Mouse (Mus musculus) testis, postnatal 14 days (tissue): ENCODE data around the gene Prickle4.

Source experiments
- DNase-seq: peaks from one replicate; pipeline ENCODE4 v3.0.0; 2021; ENCODE audit warnings: low spot score

Gene Prickle4

DNA sequence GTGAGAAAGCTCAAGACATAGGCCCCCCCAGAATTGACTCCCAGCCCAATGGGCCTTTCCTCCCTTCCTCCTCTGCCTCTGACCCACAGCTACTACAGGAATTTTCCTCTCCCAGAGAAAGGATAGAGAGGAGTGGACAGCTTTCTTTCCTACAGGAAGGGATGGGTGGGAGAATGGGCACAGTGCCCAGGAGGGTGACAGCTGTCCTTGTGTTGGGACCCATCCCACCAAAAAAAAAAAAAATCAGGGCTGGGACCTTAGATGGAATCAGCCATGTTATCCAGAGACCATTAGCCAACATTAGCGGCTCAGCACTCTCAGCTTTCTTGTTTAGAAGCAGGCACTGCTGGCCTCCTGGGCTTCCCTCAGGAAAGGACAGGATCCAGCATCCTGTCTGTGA lies 11.7 kb upstream of the Prickle4 start:
- DNase-seq: no peak

DNA sequence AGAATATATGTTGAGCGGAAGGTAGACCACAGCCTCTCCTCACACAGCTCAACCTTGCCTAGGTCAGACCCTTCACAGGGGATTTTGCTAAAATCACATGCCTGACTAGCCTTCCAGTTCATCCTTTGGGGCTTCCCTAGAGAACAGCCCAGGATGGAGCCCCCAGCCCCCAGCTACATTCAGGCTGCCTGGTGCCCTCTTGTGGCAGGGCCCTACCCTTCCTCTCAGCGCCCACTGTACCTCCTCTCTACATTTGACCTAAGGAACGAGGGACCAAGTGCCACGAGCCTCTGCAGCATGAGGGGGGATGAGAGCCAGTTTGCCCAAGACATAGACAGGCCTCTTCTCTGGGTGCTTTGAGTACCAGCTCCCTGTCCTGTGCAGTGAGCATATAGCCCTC lies 10.2 kb upstream of the Prickle4 start:
- no peak for DNase-seq

DNA sequence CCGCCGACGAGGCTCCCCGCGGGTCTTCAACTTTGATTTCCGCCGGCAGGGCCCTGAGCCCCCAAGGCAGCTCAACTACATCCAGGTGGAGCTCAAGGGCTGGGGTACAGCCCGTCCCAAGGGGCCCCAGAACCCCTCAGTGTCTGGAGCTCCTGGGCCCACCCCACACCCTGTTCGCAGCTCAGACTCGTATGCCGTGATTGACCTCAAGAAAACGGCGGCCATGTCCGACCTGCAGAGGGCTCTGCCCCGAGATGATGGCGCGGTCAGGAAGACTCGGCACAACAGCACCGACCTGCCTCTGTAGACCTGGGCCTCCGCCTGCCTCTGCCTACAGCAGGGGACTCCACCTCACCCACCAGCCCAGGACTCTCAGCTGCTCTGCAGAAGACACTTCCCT lies 9.0 kb upstream of the Prickle4 start:
- no peak for DNase-seq

DNA sequence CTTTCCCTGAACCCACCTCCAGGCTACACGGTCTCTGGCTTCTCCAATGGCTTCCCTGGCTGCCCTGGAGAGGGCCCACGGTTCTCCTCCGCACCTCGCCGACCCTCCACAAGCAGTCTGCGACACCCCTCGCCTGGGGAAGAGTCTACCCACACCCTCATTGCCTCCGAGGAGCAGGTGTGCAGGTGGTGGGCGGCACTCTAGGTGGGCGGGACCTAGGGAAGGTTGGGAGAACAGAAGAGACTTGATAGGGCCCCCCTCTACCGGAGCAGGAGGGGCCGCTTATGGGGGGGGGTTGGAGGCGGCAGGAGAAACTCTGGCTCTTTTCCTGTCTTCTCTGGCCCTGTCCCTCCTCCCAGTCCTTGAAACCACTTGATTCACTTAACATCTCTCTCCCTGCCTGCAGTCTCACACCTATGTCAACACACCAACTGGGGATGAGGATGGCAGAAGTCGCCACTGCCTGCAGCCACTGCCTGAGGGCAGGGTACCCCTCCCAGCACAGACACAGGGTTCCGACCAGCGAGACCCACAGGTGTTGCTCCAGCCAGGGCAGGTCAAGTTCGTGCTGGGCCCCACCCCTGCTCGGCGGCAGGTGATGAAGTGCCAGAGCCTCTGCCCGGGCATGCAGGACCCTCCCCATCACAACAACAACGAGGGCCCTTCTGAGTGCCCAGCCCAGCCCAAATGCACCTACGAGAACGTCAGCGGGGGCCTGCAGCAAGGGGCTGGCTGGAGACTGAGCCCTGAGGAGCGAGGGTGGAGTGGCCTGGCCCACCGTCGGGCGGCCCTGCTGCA lies 8.2 kb upstream of the Prickle4 start:
- DNase-seq: no peak

DNA sequence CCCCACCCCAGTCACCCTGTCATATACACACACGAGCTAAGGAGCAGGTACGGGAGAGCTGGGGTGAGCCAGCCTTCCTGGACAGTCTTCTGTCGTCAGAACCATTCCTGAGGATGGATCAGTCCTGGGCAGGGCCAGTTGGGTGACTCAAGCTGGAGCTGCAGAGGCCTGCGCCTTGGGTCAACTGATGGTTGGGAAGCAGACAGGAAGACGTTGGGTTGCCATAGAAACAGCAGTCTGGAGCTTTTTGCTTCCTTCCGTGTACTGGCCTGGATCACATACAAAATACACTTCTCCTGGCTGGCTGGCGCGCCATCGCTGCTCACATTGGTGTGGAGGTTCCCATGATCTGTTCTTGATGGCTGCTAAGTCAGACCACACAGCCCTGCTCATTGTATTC lies 7.3 kb upstream of the Prickle4 start:
- no peak for DNase-seq

DNA sequence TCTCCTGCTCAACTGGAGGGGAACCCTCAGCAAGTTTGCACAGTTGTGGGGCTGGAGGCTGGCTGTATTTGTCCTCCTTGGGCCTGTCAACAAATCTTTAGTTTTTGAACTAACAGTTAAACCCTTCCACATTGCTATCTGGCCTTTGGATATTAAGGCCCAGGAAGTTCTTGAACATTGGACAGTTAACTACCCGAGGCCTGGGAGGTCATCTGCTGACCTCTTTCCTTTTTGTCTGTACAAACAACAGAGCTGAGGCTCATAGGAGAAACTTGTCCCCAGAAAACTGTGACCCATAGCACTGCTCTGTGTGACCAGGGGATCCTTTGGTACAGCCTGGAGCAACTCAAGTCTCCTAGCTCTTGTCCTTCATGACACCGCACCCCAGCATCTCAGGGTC lies 4.5 kb upstream of the Prickle4 start:
- DNase-seq: no peak

DNA sequence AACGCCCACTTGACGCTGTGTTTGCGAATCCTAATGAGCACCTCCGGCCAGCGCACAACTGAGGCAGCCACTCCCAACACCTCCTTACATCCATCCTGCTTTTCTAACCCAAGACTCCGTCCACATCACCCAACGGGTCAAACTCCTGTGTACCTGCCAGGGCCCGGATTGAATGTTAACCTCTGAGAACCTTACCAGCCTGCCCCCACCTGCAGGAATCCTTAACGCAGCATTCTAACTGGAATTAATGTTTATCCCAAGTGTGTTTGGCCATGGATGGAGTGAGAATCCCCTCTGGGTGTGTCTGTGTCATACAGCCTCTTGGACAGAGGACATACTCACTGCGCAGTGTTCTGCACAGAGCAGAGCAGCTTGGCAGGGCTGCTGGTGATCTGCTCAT lies 3.6 kb upstream of the Prickle4 start:
- DNase-seq: no peak

DNA sequence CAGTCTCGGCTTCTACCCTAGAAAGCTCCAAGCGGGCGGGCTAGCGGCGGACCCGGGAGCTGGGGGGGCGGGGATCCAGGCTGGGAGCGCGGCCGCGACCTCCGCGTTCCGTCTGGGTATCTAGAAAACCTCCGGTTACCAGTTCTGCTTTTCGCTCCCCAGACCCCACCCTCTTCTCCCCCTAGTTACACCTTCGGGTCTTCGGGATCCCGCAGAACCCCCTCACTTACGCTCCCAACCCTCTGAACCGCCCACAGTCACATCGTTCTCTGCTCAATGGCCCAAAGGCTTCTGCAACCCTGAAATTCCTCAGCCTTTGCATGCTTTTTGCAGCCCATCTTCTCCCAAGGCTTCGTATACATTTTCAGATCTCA lies 788 bp upstream of the Prickle4 start:
- no peak for DNase-seq

DNA sequence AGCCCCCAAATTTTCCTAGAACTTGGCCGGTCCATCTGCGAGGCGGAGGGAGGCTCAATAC lies 264 bp downstream of the Prickle4 start, which contains the start of gene Gm21981:
Gene Gm21981, minus strand, starts transcription at position 14 of the 61 bp plus-strand sequence.
- no peak for DNase-seq

DNA sequence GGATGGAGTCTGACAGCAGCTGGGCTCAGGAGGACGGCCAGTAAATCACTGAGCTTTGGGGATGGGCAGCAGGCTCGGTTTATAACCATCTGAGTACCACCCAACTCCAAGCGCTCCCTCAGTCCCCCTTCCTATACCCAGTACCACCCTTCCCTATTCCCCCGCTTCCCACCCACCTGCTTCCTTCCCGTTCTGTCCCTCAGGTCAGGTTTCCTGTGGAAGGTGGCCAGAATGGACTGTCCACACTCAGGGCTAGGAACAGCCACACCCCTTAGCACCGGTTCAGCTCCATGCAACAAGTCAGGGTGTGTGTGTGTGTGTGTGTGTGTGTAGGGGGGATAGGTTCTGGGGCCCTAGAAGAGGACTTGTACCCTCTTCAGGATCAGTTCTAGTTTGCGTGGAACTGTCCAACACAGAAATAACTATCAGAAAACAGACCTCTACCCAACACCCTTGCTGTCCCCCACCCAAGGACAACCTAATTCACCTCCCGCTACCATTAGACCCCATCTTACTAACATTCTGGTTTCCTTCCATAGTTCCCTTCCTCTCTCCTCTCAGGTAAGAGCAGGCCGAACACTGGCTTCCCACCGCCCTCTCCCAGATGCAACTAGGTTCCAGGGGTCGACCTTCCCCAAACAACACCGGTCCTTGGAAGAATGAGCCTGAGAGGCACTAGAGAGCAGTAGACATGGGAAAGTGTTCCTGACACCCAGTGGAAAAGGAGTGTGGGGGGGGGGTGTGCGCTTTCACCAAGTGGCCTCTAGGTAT lies 680 bp downstream of the Prickle4 start:
- no peak for DNase-seq

DNA sequence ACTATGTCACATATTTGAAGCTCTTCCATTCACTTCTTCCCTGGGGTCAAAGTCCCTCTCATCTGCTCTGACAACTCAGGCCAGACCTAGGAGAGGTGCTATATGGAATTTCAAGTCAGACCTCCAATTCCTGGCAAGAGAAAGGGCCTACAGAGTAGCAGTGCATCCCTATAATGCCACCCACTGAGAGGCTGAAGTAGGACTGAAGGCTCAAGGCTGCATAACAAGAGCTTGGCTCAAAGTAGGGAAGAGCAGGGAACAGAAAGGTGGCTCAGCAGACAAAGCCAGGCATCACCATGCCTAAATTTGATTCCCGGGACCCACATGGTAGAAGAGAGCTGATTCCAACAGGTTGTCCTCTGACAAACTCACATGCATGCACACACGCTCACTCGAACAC lies 2.9 kb downstream of the Prickle4 start:
- no peak for DNase-seq

DNA sequence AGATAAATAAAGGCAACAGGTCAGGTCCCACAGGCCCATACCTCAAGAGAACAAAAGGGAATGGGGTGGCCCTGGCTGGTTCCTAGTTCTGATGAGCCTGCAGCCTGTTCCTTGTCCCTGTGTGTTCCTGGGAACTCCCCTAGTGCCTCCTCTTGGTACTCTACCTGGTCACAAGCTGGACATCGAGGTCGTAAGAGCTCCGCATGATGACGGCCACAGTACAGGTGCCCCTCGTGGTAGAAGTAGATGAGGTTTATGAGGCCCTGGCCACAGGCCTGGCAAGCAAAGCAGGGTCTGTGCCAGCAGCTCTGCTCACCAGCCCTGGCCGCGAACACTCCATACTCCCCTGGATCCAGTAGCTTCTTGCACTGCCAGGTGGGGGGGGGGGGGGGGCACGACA lies 4.6 kb downstream of the Prickle4 start:
- no peak for DNase-seq

DNA sequence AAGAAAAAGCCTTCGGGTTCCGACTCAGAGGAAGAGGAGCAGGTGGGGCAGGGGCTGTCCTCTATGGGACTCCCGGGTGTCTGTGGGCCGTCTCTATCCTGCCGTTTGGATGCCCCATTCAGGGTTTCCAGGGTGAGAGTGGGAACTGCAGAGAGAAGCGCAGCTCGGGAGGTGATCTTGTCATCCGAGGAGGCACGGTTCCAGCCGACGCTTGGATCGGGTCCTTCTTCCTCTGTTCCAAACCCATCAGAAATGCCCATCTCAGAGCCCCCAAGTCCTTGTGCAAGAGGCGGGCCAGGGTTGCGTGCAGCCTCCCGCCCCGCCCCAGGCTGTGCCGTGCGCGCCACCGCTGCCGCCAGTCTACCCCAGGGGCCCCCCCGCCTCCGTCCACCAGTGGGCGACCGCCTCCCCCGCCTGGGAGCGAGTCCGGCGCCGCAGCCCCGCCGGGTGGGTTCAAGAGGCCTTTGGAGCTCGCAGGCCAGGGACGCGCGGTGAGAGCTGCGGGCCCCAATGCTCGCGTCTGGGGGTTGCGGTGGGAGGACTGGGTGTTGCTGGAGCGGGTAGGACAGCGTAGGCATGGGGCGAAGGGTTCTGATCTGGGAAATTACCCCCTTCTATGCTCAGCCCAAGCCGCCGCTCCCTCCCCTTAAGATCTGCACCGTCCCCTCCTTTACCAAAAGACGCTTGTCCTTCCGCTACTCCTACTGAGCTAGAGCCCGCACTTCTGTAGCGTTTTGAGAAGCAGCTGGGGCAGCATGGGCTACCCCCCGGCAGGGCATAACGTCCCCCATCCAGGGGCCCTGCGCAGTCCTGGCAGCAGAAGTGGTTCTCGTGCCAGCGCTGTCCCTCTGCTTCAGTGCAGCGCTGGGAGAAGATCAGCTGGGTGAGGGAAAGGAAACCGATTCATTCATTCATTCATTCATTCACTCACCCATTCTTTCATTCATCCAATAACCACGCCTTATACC lies 5.6 kb downstream of the Prickle4 start, which contains the start of gene Frs3:
Gene Frs3, plus strand, starts transcription at position 423 of the 968 bp plus-strand sequence.
- DNase-seq: peak; percentile 54

DNA sequence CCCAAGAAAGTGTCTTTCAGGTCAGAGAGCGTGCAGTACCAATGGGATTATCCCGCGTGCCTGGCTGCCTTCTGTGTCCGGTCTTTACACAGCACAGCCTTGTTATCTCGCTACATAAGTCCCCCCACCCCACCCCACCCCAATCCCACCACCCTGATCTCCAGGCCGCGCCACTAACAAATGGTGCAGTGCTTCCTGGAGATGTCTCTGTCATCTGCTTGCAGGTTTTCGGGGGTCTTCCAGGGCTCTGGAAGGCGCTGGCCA lies 6.3 kb downstream of the Prickle4 start, which contains the start of gene Tomm6:
Gene Tomm6, minus strand, starts transcription at position 43 of the 264 bp plus-strand sequence.
- DNase-seq: no peak

DNA sequence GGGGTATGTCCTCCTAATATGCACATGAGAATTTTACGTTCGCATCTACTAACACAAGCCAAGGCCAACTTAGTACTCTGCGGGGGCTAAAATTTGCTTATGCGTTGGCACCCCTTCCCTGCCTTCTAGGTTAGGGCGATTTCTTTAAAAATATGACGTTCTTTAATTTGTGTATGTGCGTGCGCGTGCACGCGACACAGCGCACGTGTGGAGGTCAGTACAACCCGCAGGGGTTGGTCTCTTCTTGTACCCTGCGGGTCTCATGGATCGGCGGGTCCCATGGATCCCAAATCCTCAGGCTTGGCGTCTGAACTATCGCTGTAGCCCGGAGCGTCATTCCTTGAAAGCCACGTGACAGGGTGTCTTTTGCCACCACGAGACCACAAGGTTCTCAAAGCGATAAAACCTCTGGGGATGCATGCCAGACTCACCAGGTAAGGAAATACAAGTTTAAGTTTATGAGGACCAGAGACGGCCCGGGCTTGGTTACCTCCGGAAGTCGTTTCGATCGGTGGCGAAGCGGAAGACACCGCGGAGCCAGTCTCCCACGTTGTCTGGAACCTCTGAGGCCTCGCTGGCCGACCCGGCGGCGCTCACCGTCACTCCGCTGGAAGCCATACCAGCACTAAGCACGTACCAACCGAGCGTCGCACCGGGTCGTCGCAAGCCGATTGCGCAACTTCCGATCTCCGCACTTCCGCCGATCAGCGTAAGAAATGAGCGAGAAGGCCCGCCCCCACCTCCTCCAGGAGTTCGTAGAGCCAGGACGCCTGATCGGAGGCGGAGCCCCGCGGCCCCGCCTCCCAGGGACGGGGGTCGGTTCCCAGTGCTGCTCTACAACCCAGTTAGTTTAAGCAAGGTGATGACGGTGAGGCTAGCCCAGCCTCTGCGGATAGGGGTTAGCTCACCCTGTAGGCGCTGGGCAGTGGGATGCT lies 6.9 kb downstream of the Prickle4 start:
- peak; percentile 93 for DNase-seq

DNA sequence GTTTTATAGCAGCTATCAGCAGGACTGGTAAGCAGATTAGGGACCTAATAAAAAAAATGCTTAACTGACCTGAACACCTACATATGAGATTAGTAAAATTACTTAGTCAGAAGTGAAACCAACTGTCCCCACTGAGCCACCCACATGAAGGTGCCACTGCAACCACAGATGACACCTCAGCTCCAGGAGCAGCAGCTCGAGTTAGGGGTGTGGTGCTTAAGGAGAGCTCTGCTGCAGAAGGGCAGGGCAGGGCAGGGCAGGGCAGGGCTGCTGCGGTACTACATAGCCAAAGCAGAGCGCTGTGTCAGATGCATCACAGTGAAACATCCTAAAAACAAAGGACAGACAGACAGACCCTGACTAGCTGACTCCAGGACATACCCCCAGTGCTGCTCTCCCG lies 11.7 kb downstream of the Prickle4 start:
- DNase-seq: no peak

DNA sequence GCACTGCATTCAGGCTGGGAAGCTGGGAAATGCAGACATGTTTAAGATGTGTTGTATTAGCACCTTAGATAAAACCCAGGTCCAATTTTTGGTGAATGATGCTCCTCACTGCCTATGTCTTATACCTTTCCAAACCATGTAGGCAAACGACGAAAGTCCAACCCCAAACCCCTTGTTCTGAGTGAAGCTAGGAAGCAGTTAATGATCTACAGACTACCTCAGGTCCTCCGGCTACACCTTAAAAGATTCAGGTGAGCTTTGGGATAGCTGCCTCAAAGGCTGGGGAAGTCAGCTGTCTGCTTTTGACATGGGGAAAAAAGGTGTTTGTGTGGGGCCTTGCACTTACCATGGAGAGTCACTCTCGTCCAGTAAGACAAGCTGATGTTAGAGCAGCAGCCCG lies 15.8 kb downstream of the Prickle4 start:
- DNase-seq: no peak

DNA sequence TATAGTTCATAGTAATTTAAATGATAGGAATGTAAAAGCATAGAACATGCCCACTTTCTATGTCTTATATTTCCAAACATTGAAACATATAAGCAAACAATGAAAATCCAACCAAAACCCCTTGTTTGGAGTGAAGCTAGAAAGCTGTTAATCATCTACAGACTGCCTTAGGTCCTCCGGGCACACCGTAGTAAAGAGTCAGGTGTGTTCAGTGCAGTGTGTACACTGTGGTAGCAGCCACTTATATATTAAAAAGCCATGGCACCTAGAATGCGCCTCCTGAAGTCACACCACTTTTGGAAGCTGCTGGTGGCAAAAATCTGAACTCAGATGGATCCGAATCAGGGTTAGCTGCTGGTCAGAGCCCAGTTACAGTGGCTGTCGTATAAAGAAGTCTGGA lies 16.3 kb downstream of the Prickle4 start:
- DNase-seq: no peak

DNA sequence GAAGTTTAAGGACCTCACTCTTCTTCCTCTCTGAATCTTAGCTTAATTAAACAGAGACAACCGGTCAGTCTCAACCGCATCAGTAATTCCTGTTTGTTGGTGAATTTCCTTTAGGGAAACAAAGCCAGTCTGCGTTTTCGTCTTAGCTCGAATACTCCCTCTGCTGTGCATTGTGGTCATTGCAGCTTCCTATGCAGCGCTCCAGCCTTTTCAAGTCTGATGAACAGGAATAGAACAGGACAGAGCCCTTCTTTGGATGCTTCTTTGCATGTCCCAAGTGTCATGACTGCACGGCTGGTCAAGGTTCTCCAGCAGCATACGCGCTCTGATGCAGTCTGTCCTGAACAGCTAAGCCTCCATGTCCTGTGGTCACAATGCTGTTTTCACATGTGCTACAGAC lies 18.0 kb downstream of the Prickle4 start:
- DNase-seq: no peak

DNA sequence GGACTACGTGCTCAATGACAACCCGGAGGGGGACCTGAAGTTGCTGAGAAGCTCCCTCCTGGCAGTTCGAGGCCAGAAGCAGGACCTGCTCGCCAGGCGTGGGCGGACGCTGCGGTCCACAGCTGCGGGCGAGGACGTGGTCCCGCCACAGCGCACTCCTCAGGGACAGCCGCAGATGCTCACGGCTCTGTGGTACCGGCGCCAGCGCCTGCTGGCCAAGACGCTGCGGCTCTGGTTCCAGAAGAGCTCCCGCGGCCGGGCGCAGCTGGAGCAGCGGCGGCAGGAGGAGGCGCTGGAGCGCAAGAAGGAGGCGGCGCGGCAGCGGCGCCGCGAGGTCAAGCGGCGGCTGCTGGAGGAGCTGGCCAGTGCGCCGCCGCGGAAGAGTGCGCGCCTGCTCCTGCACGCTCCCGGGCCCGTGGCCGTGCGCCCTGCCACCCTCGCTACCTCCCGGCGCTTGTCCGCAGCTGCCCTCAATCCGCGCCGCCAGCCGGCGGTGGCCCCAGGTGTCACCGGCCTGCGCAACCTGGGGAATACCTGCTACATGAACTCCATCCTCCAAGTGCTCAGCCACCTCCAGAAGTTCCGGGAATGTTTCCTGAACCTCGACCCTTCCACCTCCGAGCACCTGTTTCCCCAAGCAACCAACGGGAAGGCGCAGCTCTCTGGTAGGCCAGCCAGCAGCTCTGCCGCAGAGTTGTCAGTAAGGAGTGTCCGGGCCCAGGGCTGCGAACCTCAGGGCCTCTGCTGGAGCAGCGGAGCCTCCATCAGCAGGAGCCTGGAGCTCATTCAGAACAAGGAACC lies 22.0 kb downstream of the Prickle4 start:
- DNase-seq: peak; percentile 65

DNA sequence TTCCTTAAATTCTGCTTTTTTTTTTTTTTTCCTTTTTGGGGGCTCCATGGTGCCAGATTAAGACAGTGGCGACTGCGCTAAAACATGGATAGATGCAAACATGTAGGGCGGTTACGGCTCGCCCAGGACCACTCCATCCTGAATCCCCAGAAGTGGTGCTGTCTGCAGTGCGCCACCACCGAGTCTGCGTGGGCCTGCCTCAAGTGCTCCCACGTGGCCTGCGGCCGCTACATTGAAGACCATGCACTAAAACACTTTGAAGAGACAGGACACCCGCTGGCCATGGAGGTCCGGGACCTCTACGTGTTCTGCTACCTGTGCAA lies 22.6 kb downstream of the Prickle4 start:
- DNase-seq: no peak
